Mouse (Mus musculus) kidney, postnatal 25 days (tissue): ENCODE results near the gene Enc1.

ENCODE experiments used
- DNase-seq, 2 experiments: peaks; one replicate each; pipeline ENCODE4 v3.0.0; 2021; ENCODE audit warnings: mixed read lengths in 2 of 2

The Enc1 gene

GRCm38 (mm10) chr13:97240965-97241786 lies at the start of gene Enc1:
TSS of gene Enc1 (plus strand) at chr13:97241105.
- DNase-seq: peak; percentile 83 to 93

GRCm38 (mm10) chr13:97192649-97193048 lies 48.3 kb upstream of the Enc1 start:
- no peak for DNase-seq

GRCm38 (mm10) chr13:97193420-97193819 lies 47.5 kb upstream of the Enc1 start:
- DNase-seq: peak; percentile 81 to 89

- peak in 1 of 2 experiments; percentile 24 for DNase-seq
These were observed 44.5 kb upstream of the Enc1 start for GRCm38 (mm10) chr13:97196186-97196924.

- DNase-seq: no peak
These were observed 44.0 kb upstream of the Enc1 start for GRCm38 (mm10) chr13:97196925-97197218.

GRCm38 (mm10) chr13:97197932-97198562 lies 42.9 kb upstream of the Enc1 start, which contains the start of gene Hexb:
TSS of gene Hexb (minus strand) at chr13:97198357.
- DNase-seq: peak; percentile 94 to 98

GRCm38 (mm10) chr13:97199123-97199522 lies 41.8 kb upstream of the Enc1 start:
- DNase-seq: no peak

- DNase-seq: no peak
These were observed 39.8 kb upstream of the Enc1 start for GRCm38 (mm10) chr13:97201076-97201475.

- DNase-seq: peak; percentile 67 to 68
These were observed 39.0 kb upstream of the Enc1 start for GRCm38 (mm10) chr13:97201896-97202295.

- DNase-seq: peak; percentile 90 to 93
These were observed 35.7 kb upstream of the Enc1 start for GRCm38 (mm10) chr13:97205052-97205701.

- peak; percentile 31 to 66 for DNase-seq
These were observed 34.9 kb upstream of the Enc1 start for GRCm38 (mm10) chr13:97206046-97206445.

GRCm38 (mm10) chr13:97207472-97208111 lies 33.3 kb upstream of the Enc1 start:
- DNase-seq: no peak

- no peak for DNase-seq
These were observed 32.8 kb upstream of the Enc1 start for GRCm38 (mm10) chr13:97208112-97208478.

- DNase-seq: no peak
These were observed 32.4 kb upstream of the Enc1 start for GRCm38 (mm10) chr13:97208500-97209010.

- no peak for DNase-seq
These were observed 26.2 kb upstream of the Enc1 start for GRCm38 (mm10) chr13:97214583-97215268.

GRCm38 (mm10) chr13:97215563-97215962 lies 25.3 kb upstream of the Enc1 start:
- DNase-seq: no peak

- DNase-seq: no peak
These were observed 24.7 kb upstream of the Enc1 start for GRCm38 (mm10) chr13:97216196-97216595.

GRCm38 (mm10) chr13:97220022-97220421 lies 20.9 kb upstream of the Enc1 start:
- DNase-seq: no peak

- no peak for DNase-seq
These were observed 17.0 kb upstream of the Enc1 start for GRCm38 (mm10) chr13:97223856-97224255.

GRCm38 (mm10) chr13:97224341-97224982 lies 16.4 kb upstream of the Enc1 start:
- DNase-seq: peak; percentile 68 to 83

- peak; percentile 31 to 44 for DNase-seq
These were observed 15.8 kb upstream of the Enc1 start for GRCm38 (mm10) chr13:97225130-97225529.
